Mouse (Mus musculus) kidney, embryonic 15.5 days (tissue): ENCODE data around the gene Cacna1i. TPM values are rescaled to one million over a fixed set of nuclear protein-coding genes. Genes with fewer than 3 reads are reported as not detected.

Source experiments
- ATAC-seq: fragments of 200-750 bp; cut with Nextera tagmentation; replicated peaks from 2 replicates; pipeline ENCODE4 v1.8.0; 2017; ENCODE audit warnings: moderate TSS enrichment; ENCODE audit not compliant: low FRiP score
- H3K27ac ChIP-seq: fragments of 300-500 bp; sonication (generic); 2 replicates; pipeline ENCODE4 v1.5.1; 2015; ENCODE audit warnings: mild to moderate bottlenecking, inconsistent platforms
- H3K27me3 ChIP-seq: fragments of 300-500 bp; sonication (generic); 2 replicates; pipeline ENCODE4 v1.6.1; 2015; ENCODE audit warnings: inconsistent platforms
- H3K36me3 ChIP-seq: fragments of 300-500 bp; sonication (generic); 2 replicates; pipeline ENCODE4 v1.6.1; 2015; ENCODE audit warnings: inconsistent platforms
- H3K4me1 ChIP-seq: fragments of 300-500 bp; sonication (generic); 2 replicates; pipeline ENCODE4 v1.6.1; 2015; ENCODE audit warnings: inconsistent platforms
- H3K4me2 ChIP-seq: fragments of 300-500 bp; sonication (generic); 2 replicates; pipeline ENCODE4 v1.6.1; 2015; ENCODE audit warnings: moderate library complexity, mild to moderate bottlenecking, inconsistent platforms
- H3K4me3 ChIP-seq: fragments of 300-500 bp; sonication (generic); replicated peaks from 2 replicates; pipeline ENCODE4 v1.5.1; 2015; ENCODE audit warnings: mild to moderate bottlenecking, inconsistent platforms
- H3K9ac ChIP-seq: fragments of 300-500 bp; sonication (generic); 2 replicates; pipeline ENCODE4 v1.6.1; 2015; ENCODE audit warnings: mild to moderate bottlenecking, inconsistent platforms
- H3K9me3 ChIP-seq: fragments of 300-500 bp; sonication (generic); replicated peaks from 2 replicates; pipeline ENCODE4 v1.6.1; 2016; ENCODE audit warnings: inconsistent platforms
- WGBS: fragments of 180-500 bp; shearing (Covaris S2); methylation state at CpG from one replicate; pipeline ENCODE4 v1.1.7; 2015; ENCODE audit warnings: mixed read lengths; 5-methylcytosine and 5-hydroxymethylcytosine counted together
- polyA plus RNA-seq: library from polyadenylated mRNA; unstranded; fragments of >200 nt; fragmentation: Nextera tagmentation; extraction: Ambion mirVana; gene quantifications from 2 replicates; pipeline ENCODE4 v1.2.1, GENCODE M21; 2015

The Cacna1i gene
- polyA plus RNA-seq, result 0.03 TPM in 1 of 2 replicates, not detected in the other

DNA sequence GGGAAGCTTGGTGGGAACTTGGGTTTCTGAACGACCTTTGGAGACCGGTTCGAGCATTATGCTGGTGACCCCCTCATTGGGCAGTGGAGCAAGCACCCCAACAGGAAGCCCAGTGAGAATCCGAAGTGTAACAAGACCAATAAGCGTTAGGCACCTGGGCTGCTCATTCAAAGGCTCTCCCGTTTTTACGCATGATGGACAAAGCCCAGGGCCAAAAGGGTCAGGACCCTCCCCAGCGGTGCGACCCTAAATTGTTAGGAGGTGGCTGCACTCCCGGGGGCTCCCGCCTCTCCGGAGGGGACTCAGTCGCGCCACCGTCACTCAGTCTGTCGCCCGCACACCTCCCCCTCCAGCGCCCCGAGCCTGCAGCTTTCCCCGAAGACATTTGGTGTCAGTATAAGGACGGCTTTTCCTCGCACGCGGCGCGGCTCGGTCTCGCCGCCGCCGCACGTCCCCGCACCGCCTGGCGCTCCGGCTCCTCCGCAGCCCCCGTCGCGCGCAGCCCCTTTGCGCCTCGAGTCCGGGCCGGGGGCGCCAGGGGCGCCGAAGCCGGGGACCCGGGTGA is at the start of gene Cacna1i:
Gene Cacna1i, plus strand, starts transcription at position 388 of the 565 bp plus-strand sequence.
- no peak within 1 kb of the TSS for H3K27ac ChIP-seq
- H3K4me3 ChIP-seq, result peak within 1 kb of the TSS; percentile 51
- H3K9ac ChIP-seq, result 0 out of 2 replicates have a peak within 1 kb of the TSS, but pooled peaks have one; percentile 10
- H3K36me3 ChIP-seq, result no peaks in the 10 kb centered on the region
- WGBS, result under 1% methylated on average over 49 of the region's 50 CpGs
- peak within 1 kb of the TSS; percentile 90 for H3K4me2 ChIP-seq
- H3K27me3 ChIP-seq, result peaks cover 88% of the 10 kb centered on the region
- peaks cover 17% of the 10 kb centered on the region for H3K4me1 ChIP-seq
- ATAC-seq, result peak; percentile 36; the same call in 1 of the 2 replicates
- H3K9me3 ChIP-seq, result no peaks in the 10 kb centered on the region

DNA sequence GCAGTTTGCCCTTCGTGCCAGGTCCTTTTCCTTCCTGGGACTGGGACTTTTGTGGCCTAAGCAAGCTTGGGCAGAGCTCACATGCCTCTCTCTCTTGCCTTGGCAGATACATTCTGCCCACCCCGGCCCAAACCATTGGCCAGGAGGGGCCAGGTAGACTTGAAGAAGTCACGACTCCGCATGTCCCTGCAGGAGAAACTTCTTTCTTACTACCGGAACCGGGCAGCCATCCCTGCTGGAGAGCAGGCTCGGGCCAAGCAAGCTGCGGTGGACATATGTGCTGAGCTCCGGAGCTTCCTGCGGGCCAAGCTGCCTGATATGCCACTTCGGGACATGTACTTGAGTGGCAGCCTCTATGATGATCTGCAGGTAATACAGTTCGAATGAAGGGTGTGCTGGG is 38.9 kb upstream of the Cacna1i start:
- no peak overlapping the region for H3K4me3 ChIP-seq
- no peak overlapping the region for H3K9ac ChIP-seq
- H3K9me3 ChIP-seq, result no peaks in the 10 kb centered on the region
- H3K4me2 ChIP-seq, result no peak overlapping the region
- no peaks in the 10 kb centered on the region for H3K27me3 ChIP-seq
- peaks cover 6% of the 10 kb centered on the region for H3K4me1 ChIP-seq
- no peak overlapping the region for H3K27ac ChIP-seq
- no peak for ATAC-seq
- WGBS, result 93% methylated on average over 12 of the region's 12 CpGs
- peaks cover 90% of the 10 kb centered on the region for H3K36me3 ChIP-seq

DNA sequence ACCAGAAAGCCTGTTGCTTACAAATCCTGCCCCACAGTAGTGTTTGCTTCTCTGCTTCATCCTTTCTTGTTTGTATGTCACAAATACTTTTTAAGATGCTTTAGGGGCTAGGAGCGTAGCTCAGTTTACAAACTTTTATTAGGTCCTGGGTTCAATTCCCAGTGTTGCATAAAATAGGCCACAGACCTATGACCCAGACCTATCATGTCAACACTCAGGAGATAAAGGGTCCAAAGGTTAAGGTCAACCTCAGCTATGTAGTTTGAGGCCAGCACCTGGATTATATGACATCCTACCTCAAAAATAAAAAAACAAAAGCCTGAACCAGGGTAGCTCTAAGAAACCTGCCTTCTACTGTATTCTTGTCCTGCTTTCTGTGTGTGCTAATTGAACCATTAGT is 38.4 kb upstream of the Cacna1i start:
- H3K4me3 ChIP-seq, result no peak overlapping the region
- H3K36me3 ChIP-seq, result peaks cover 85% of the 10 kb centered on the region
- H3K27ac ChIP-seq, result no peak overlapping the region
- no peak for ATAC-seq
- no peak overlapping the region for H3K9ac ChIP-seq
- no peaks in the 10 kb centered on the region for H3K9me3 ChIP-seq
- H3K27me3 ChIP-seq, result no peaks in the 10 kb centered on the region
- WGBS, result 97% methylated on average over 1 of the region's 1 CpGs
- peaks cover 11% of the 10 kb centered on the region for H3K4me1 ChIP-seq
- H3K4me2 ChIP-seq, result no peak overlapping the region

DNA sequence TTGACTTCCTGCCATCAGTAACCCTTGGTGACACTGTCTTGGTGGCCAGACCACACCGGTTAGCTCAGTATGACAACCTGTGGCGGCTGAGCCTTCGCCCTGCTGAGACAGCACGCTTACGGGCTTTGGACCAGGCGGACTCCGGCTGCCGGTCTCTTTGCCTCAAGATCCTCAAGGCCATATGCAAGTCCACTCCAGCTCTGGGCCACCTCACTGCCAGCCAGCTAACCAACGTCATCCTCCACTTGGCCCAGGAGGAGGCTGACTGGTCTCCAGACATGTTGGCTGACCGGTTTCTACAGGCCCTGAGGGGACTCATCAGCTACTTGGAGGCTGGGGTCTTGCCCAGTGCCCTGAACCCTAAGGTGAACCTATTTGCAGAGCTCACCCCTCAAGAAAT is 37.4 kb upstream of the Cacna1i start:
- ATAC-seq, result no peak
- Histone ChIP-seq H3K27ac (no peak overlapping the region), H3K4me2 (no peak overlapping the region), H3K9ac (no peak overlapping the region), H3K9me3 (no peaks in the 10 kb centered on the region), H3K36me3 (peaks cover 74% of the 10 kb centered on the region), H3K4me3 (no peak overlapping the region), H3K4me1 (peaks cover 21% of the 10 kb centered on the region), H3K27me3 (no peaks in the 10 kb centered on the region)
- 95% methylated on average over 10 of the region's 10 CpGs for WGBS

DNA sequence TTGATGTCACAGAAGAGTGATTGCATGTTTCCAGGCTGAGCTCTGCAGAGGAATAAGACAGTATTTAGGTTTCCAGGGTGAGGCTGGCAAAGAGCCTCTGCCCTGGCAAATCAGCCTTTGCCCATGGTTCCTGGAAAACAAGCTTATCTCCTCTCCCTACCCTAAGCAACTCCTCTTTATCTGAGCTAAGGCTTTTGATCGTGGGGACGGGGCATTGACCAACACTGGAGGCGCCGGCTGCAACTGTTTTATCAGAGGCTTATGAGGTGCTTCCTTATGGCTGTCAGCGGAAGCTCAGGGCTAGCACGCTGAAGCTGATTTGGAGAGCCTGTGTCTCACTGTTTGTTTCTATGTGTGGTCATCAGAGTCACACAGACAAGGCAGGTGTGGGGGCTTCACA is 36.5 kb upstream of the Cacna1i start:
- H3K36me3 ChIP-seq, result peaks cover 67% of the 10 kb centered on the region

DNA sequence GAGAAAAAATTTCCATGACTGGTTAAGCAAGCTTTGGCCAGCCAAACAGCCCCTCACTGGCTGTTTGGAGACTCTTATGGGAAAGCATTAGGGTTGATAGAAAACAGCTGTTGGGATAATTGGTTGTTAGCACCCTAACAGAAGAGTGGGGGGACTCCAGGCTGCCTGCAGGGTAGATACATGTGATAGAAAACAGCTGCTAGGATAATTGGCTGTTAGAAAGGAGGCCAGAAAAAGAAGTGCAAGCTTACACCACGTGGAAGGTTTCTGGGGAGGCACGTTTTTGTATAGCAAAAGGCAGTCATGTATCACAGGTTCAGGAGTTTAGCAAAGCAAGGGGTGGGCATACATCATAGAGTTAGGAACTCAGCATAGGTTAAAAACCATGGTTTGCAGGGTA is 33.5 kb upstream of the Cacna1i start:
- Histone ChIP-seq H3K9me3 (no peaks in the 10 kb centered on the region), H3K27me3 (no peaks in the 10 kb centered on the region), H3K4me2 (peak overlapping the region; percentile 88), H3K27ac (peak overlapping the region; percentile 98), H3K4me3 (no peak overlapping the region), H3K4me1 (peaks cover 43% of the 10 kb centered on the region), H3K36me3 (peaks cover 65% of the 10 kb centered on the region), H3K9ac (0 out of 2 replicates have a peak overlapping the region, but pooled peaks have one; percentile 57)
- ATAC-seq, result no peak
- WGBS, result 16% methylated on average over 2 of the region's 2 CpGs

More for the DNA sequence above, 36.5 kb upstream of the Cacna1i start:
- H3K27me3 ChIP-seq, result no peaks in the 10 kb centered on the region
- no peak overlapping the region for H3K27ac ChIP-seq
- H3K4me1 ChIP-seq, result peaks cover 21% of the 10 kb centered on the region
- no peak for ATAC-seq
- no peak overlapping the region for H3K4me3 ChIP-seq
- no peaks in the 10 kb centered on the region for H3K9me3 ChIP-seq
- no peak overlapping the region for H3K9ac ChIP-seq
- 94% methylated on average over 6 of the region's 6 CpGs for WGBS
- H3K4me2 ChIP-seq, result no peak overlapping the region

DNA sequence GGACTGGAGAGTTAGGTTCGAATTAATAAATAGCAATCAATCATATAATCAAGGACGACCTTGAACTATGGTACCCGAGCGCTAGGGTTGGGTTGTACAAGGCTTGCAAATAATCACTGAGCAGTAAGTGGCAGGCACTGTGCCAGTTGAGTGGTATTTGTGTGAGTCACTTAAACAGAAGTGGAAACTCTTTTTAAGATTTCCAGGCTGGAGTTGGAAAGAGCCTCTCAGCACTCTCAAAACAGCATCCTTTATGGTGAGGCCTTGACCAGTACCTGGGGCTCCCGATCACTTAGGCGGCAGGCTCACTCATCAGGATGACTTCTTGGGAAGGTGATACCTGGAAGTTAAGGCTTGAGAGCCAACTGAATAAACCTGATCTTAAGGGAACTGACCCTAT is 32.8 kb upstream of the Cacna1i start:
- Histone ChIP-seq H3K27me3 (no peaks in the 10 kb centered on the region), H3K9ac (peak overlapping the region; percentile 57), H3K4me2 (peak overlapping the region; percentile 88), H3K27ac (peak overlapping the region; percentile 98), H3K36me3 (peaks cover 65% of the 10 kb centered on the region), H3K4me3 (peak overlapping the region; percentile 96), H3K9me3 (no peaks in the 10 kb centered on the region), H3K4me1 (peaks cover 48% of the 10 kb centered on the region)
- 31% methylated on average over 6 of the region's 6 CpGs for WGBS
- no peak for ATAC-seq

DNA sequence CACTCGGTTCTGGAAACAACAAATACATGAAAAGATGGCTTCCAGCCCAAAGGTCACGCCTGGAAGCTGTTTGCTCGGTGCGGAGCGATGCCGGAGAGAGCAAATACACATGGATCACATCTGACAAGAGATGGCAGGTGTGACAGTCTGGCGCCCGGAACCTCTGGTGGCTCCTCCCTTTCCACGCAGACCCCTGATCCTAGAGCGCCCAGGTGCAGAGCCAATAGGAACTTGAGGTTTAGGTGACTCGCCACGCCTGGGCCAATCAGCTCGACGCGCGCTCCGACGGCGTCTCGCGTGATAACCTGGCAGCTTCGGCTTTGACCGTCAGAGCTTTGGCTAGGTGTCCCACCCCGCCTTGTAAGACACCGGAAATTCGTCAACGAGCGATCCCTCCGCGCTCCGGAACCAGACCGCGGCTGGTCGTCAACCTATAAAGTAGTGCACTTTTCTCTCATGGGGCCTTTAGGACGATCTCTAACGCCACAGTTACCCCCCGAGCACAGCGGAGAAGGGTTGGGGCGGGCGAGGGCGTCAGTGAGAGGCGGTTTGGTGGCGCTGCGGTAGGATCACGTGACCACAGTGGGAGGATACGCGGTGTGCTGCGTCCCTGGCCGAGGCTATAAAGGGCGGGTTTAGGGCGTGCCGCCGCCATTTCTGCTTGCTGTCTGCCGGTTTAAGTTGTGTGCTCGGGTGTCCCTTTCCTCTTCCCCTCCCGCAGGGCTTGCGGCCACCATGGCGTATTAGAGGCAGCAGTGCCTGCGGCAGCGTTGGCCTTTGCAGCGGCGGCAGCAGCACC is 32.0 kb upstream of the Cacna1i start, which contains the start of gene Atf4:
Gene Atf4, plus strand, starts transcription at position 338 of the 799 bp plus-strand sequence.
- Histone ChIP-seq H3K9me3 (no peaks in the 10 kb centered on the region), H3K36me3 (peaks cover 65% of the 10 kb centered on the region), H3K27me3 (no peaks in the 10 kb centered on the region), H3K4me3 (peak within 1 kb of the TSS; percentile 96), H3K4me1 (peaks cover 52% of the 10 kb centered on the region), H3K4me2 (peak within 1 kb of the TSS; percentile 88), H3K9ac (peak within 1 kb of the TSS; percentile 100), H3K27ac (peak within 1 kb of the TSS; percentile 98)
- peak; percentile 94 for ATAC-seq
- under 1% methylated on average over 62 of the region's 62 CpGs for WGBS

DNA sequence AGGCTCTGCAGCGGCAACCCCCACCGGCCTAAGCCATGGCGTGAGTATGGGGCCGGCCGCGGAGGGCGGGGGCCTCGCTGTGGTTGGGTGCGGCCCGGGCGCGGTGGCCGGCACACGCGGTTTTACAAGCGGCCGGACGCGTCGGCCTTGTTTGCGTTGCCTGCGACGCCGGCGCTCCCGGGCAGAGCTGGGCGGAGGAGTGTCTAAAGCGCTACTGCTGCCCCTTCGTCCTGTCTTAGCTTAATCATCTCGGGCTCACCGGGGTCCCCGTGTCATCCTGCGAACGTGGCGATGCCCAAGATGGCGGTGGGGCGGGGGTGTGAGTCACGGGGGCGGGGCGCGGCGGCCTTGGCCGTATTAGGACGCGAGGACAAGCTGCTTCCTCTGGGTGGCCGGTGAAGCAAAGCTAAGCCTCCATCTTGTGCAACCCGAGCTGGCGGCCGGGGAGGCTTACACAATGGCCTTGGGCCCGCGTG is 31.4 kb upstream of the Cacna1i start:
- no peaks in the 10 kb centered on the region for H3K9me3 ChIP-seq
- peak overlapping the region; percentile 98 for H3K27ac ChIP-seq
- peaks cover 65% of the 10 kb centered on the region for H3K36me3 ChIP-seq
- peak; percentile 47 for ATAC-seq
- peaks cover 52% of the 10 kb centered on the region for H3K4me1 ChIP-seq
- peak overlapping the region; percentile 88 for H3K4me2 ChIP-seq
- peak overlapping the region; percentile 96 for H3K4me3 ChIP-seq
- peak overlapping the region; percentile 100 for H3K9ac ChIP-seq
- no peaks in the 10 kb centered on the region for H3K27me3 ChIP-seq
- under 1% methylated on average over 51 of the region's 51 CpGs for WGBS

DNA sequence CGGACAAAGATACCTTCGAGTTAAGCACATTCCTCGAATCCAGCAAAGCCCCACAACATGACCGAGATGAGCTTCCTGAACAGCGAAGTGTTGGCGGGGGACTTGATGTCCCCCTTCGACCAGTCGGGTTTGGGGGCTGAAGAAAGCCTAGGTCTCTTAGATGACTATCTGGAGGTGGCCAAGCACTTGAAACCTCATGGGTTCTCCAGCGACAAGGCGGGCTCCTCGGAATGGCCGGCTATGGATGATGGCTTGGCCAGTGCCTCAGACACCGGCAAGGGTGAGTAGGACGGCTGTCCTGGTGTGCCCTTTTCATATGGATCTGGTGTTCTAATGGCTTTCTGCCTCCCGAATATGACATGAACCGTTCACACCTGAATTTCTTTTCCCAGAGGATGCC is 30.8 kb upstream of the Cacna1i start:
- Histone ChIP-seq H3K4me2 (peak overlapping the region; percentile 88), H3K36me3 (peaks cover 63% of the 10 kb centered on the region), H3K9me3 (no peaks in the 10 kb centered on the region), H3K9ac (peak overlapping the region; percentile 100), H3K27ac (peak overlapping the region; percentile 98), H3K4me1 (peaks cover 52% of the 10 kb centered on the region), H3K4me3 (peak overlapping the region; percentile 96), H3K27me3 (no peaks in the 10 kb centered on the region)
- no peak for ATAC-seq
- 6% methylated on average over 16 of the region's 16 CpGs for WGBS

DNA sequence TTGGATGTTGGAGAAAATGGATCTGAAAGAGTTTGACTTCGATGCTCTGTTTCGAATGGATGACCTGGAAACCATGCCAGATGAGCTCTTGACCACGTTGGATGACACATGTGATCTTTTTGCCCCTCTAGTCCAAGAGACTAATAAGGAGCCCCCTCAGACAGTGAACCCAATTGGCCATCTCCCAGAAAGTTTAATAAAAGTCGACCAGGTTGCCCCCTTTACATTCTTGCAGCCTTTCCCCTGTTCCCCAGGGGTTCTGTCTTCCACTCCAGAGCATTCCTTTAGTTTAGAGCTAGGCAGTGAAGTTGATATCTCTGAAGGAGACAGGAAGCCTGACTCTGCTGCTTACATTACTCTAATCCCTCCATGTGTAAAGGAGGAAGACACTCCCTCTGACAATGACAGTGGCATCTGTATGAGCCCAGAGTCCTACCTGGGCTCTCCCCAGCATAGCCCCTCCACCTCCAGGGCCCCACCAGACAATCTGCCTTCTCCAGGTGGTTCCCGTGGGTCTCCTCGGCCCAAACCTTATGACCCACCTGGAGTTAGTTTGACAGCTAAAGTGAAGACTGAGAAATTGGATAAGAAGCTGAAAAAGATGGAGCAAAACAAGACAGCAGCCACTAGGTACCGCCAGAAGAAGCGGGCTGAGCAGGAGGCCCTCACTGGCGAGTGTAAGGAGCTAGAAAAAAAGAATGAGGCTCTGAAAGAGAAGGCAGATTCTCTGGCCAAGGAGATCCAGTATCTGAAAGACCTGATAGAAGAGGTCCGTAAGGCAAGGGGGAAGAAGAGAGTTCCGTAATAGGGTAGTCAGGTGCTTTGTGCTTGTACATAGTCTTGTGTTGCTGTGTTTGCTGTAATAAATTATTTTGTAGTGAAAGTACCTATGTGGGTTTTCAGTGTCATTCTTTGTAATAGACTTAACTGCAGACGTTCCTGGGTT is 30.1 kb upstream of the Cacna1i start:
- Histone ChIP-seq H3K4me3 (peak overlapping the region; percentile 96), H3K9ac (peak overlapping the region; percentile 100), H3K27ac (peak overlapping the region; percentile 98), H3K4me2 (peak overlapping the region; percentile 88), H3K36me3 (peaks cover 59% of the 10 kb centered on the region), H3K4me1 (peaks cover 52% of the 10 kb centered on the region), H3K9me3 (no peaks in the 10 kb centered on the region), H3K27me3 (no peaks in the 10 kb centered on the region)
- 59% methylated on average over 12 of the region's 12 CpGs for WGBS
- ATAC-seq, result no peak
